35 mouse cellular contexts compared by ENCODE assay signal in genomic region chr9:52113091-52113490, GRCm38 (mm10).
"Had no signal": no experiment of that assay in that cellular context is flagged by ENCODE, and none has a peak within 500 bp of the region (broad histone marks: within the 10 kb centered on the region; RNA-seq: fewer than 3 reads in every experiment).

No protein-coding gene starts in this region.

- DNase-seq: heart, postnatal 10 days; heart, postnatal 14 days; heart, postnatal 36 days; heart, postnatal 4 days; kidney, adult 11 months; kidney, adult 18-20 months; kidney, adult 2 months; kidney, adult 8-10 months; kidney, adult 9 months; kidney, postnatal 10 days; kidney, postnatal 14 days; kidney, postnatal 25 days; kidney, postnatal 36 days; kidney, postnatal 4 days; layer of hippocampus, adult 9-11 months; layer of hippocampus, postnatal 36 days had no signal

- H3K4me3 ChIP-seq: heart, embryonic 10.5 days; heart, embryonic 12.5 days; heart, embryonic 13.5 days; heart, embryonic 15.5 days; hindbrain, embryonic 10.5 days; hindbrain, embryonic 12.5 days; hindbrain, embryonic 13.5 days; hindbrain, embryonic 15.5 days; kidney, embryonic 15.5 days; layer of hippocampus, adult 2 months; left cerebral cortex, adult 2 months had no signal

- H3K4me2 ChIP-seq: heart, embryonic 11.5 days; heart, embryonic 12.5 days; heart, embryonic 13.5 days; heart, embryonic 15.5 days; hindbrain, embryonic 12.5 days; hindbrain, embryonic 13.5 days; hindbrain, embryonic 14.5 days; hindbrain, embryonic 15.5 days; kidney, embryonic 15.5 days had no signal

- H3K4me1 ChIP-seq: heart, embryonic 15.5 days; hindbrain, embryonic 10.5 days; hindbrain, embryonic 12.5 days; hindbrain, embryonic 13.5 days; hindbrain, embryonic 15.5 days; kidney, embryonic 15.5 days had no signal

- H3K27me3 ChIP-seq: heart, embryonic 12.5 days; heart, embryonic 13.5 days; heart, embryonic 15.5 days; hindbrain, embryonic 12.5 days; hindbrain, embryonic 13.5 days; hindbrain, embryonic 15.5 days; kidney, embryonic 15.5 days had no signal

- ATAC-seq: hindbrain, embryonic 16.5 days; hindbrain, postnatal 0 days; inflammation-experienced regulatory T-cells, adult 6 months; intestine, embryonic 16.5 days; intestine, postnatal 0 days had no signal

- H3K9ac ChIP-seq: heart, embryonic 12.5 days; heart, embryonic 13.5 days; heart, embryonic 15.5 days; hindbrain, embryonic 12.5 days; hindbrain, embryonic 13.5 days; hindbrain, embryonic 14.5 days; hindbrain, embryonic 15.5 days; kidney, embryonic 15.5 days had no signal

- H3K9me3 ChIP-seq: heart, embryonic 10.5 days; heart, embryonic 12.5 days; heart, embryonic 13.5 days; heart, embryonic 15.5 days; hindbrain, embryonic 10.5 days; hindbrain, embryonic 12.5 days; hindbrain, embryonic 13.5 days; hindbrain, embryonic 15.5 days; kidney, embryonic 15.5 days had no signal

- H3K27ac ChIP-seq: heart, embryonic 10.5 days; heart, embryonic 13.5 days; heart, embryonic 15.5 days; hindbrain, embryonic 10.5 days; hindbrain, embryonic 12.5 days; hindbrain, embryonic 13.5 days; hindbrain, embryonic 14.5 days; hindbrain, embryonic 15.5 days; hindbrain, postnatal 0 days; kidney, embryonic 15.5 days; kidney, postnatal 0 days; layer of hippocampus, adult 2 months; left cerebral cortex, adult 2 months had no signal
